Mouse (Mus musculus): Measurements from ENCODE around the gene Prkcd. TPM values are rescaled to one million over a fixed set of nuclear protein-coding genes. Genes with fewer than 3 reads are reported as not detected.

Prkcd gene
- total RNA-seq (2023) = 167 TPM

GRCm38 (mm10) chr14:30625856-30626726, at the start of gene Prkcd:
TSS of gene Prkcd (minus strand) at chr14:30626210.

DNA sequence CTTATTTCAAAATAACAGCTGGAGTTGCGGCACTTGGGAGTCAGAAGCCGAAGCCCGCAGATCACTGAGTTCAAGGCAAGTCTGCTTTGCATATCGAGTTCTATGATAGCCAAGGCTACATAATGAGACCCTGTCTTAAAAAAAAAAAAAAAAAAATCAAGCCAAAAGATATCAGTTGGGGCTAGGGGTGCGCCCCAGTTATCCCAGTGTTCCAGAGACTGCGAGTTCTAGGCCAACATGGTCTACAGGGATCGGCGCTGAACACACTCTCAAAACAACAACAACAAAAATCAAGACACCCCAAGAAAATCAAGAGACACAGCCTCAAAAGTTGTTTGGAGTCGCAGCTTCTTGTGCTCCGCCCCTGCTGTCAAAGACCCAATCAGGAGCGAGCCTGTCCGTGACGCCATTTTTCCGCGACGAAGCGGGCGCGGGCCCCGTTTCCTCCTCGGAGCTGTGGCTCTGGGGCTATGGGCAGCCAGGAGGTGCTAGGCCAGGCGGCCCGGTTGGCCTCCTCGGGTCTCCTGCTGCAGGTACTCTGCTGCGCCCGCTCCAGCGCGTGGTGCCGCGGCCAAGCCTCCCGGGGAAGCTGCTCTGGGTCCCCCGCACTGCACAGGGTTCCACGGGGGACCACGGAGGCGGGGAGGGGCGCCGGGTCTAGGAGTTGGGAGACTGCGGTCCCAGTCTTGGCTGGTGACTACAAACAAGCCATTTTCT, 28.1 kb upstream of the Prkcd start, which contains the start of gene Rft1:
Rft1 (plus strand) TSS at position 418 of the 717 bp plus-strand sequence.

GRCm38 (mm10) chr14:30548131-30548720, 77.8 kb downstream of the Prkcd start, which contains the start of gene Tkt:
TSS of gene Tkt (plus strand) at chr14:30548359.

Other genes starting within 250 kb of the Prkcd start
- gene Dcp1a, start 146.7 kb downstream of the Prkcd start, total RNA-seq (2023) = 66.8 TPM
- gene Cacna1d, start 134.8 kb downstream of the Prkcd start, total RNA-seq (2023) = 0.32 TPM
- 121 TPM for gene Tkt, start 77.9 kb downstream of the Prkcd start, total RNA-seq (2023)
- gene Rft1, start 28.1 kb upstream of the Prkcd start, total RNA-seq (2023) = 12.4 TPM
- gene Sfmbt1, start 88.6 kb upstream of the Prkcd start, total RNA-seq (2023) = 12.5 TPM
- 14.9 TPM for gene Tmem110, start 199.4 kb upstream of the Prkcd start, total RNA-seq (2023)